Mouse (Mus musculus) WW6 (cell line): ENCODE results near the gene Ucp2.

Experiments used
- DNase-seq: peaks from one replicate; pipeline ENCODE4 v3.0.0-alpha.2; 2013; ENCODE audit warnings: low read depth, low spot score

Gene Ucp2

DNA sequence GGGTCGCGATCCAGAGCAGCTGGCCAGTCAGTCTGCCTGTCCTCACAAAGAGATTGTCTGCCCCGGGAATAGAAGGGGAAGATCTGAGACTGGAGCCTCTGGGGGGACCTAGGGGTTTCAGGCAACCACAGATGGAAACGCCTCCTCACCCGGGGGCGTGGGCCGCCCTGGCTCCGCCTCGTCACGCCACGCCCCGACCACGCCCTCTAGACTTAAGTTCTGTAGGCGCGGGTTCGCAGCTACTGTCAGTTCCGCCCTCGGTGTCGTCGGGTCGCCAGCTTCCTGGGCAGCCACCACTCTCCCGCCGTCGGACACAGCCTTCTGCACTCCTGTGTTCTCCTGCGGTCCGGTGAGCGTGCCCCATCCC is at the start of gene Ucp2:
Gene Ucp2, plus strand, starts transcription at position 221 of the 367 bp plus-strand sequence.
- DNase-seq: peak; percentile 63

DNA sequence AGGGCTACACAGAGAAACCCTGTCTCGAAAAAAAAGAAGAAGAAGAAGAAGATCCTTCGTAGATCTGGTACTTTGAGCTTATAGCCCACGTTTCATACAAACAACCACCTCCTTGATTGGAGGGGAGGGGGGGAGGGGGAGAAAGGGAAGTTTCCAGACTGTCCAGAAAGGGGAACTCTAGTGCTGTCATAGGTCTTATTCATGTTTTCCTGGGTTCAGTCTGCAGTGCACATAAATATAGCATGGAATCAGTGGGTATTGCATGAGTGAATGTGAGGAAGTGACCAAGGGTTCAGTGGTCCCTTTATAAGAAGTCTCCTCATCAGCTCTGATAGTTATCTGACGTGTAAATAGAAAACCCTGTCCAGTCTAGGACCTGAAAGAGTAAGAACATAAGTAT is 49.4 kb upstream of the Ucp2 start:
- DNase-seq: no peak

- no peak for DNase-seq
These were observed 46.9 kb upstream of the Ucp2 start for GRCm38 (mm10) chr7:100446271-100446670.

- no peak for DNase-seq
These were observed 44.6 kb upstream of the Ucp2 start for GRCm38 (mm10) chr7:100448530-100448929.

GRCm38 (mm10) chr7:100448985-100449384 is 44.2 kb upstream of the Ucp2 start:
- no peak for DNase-seq

DNA sequence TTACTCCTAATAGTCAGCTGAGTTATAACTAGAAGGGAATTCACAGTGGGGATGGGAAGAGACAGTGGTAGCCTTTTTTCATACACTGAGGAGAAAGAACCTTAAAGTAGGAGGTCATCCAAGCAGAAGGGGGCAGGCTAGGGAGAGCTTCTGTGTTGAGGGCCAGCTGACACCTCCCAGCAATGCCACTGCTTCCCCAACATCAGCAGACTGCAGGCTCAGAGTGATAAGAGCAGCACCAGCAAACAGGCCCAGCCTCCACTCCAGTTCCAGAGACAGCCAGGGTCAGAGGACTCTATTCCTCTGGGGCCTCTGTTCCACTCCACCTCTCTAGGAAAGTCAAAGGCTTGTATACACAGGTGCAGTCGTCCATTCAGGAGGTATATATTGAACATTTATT is 35.0 kb upstream of the Ucp2 start:
- DNase-seq: no peak

GRCm38 (mm10) chr7:100459862-100460261 is 33.3 kb upstream of the Ucp2 start:
- DNase-seq: no peak

DNA sequence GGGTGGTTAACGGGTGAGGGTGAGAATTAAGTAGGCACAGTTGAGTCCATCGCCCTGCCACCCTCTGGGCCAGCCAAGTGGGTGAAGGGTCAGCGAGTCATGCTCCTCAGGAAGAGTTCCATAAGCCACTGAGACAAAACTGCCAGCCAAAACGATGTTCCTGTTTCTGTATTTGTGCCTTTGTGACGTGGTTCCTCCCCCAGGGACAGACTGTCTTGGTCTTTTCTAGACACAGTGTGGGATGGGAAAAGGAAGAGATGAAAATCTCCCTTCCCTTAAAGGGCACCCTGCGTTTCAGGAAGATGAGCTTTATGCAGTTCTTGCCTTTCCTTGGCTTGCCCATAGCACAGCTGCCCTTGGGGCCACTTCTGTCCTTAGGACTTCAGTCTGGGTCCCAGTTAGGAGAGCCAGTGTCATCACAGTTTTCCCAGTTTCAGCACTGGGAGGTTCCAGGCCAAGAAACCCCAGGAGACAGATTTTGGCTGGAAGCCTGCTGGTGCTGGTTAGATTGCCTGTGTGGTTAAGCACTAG is 31.5 kb upstream of the Ucp2 start:
- no peak for DNase-seq

GRCm38 (mm10) chr7:100463194-100463593 is 29.9 kb upstream of the Ucp2 start:
- DNase-seq: no peak

- DNase-seq: no peak
These were observed 29.4 kb upstream of the Ucp2 start for GRCm38 (mm10) chr7:100463757-100464156.

DNA sequence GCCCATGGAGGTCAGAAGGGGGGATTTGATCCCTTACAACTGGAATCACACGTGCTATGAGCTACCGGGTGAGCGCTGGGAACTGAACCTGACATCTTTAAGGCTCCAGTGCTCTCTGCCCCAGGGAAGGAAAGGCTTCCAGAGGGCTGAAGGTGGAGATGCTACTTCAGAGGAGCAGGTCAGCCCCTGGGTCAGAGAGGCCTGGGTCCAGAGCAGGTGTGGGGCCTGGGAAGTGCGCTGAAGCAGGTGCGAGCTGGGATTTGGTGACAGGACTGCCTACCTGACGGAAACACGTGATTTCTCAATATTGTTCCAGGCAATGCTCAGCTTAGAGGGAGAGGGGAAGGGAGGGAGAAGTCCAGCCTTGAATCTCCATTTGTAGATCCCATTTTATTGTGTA is 28.9 kb upstream of the Ucp2 start:
- no peak for DNase-seq

- no peak for DNase-seq
These were observed 27.9 kb upstream of the Ucp2 start for GRCm38 (mm10) chr7:100465248-100465647.

GRCm38 (mm10) chr7:100465656-100466309 is 27.4 kb upstream of the Ucp2 start:
- no peak for DNase-seq

DNA sequence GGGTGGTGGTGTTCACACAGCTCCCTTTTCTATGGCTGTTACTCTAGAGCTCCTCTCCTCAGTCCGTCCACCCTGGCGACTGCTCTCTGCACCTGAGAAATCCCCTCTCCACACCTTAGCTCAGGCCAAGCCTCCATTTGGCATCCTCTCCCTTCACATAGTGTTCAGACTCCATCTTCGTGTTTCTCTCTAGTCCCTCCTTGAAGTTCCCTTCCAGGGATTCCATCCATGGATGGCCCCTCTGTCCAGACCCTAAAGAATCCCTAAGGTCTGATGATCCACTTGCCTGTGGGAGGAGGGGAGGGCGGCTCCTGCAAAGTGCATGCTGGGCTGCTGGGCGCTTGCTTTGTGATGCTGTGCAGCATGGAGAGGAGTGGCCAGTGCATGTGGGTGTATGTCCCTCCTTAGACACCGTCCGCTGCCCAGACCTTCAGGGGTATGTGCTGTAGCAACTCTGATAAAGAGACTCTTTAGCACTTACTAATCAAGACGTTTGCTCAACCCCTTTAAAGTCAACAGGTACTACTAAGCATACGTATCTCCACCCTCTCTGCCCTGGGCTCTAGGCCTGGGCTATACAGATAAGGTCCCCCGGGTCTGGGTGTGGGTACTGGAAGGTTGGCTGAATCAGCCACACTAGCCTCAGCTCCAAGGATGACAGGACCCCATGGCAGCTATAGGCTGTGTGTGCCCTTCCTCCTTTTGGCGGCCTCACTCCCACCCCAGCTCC is 26.2 kb upstream of the Ucp2 start:
- no peak for DNase-seq

DNA sequence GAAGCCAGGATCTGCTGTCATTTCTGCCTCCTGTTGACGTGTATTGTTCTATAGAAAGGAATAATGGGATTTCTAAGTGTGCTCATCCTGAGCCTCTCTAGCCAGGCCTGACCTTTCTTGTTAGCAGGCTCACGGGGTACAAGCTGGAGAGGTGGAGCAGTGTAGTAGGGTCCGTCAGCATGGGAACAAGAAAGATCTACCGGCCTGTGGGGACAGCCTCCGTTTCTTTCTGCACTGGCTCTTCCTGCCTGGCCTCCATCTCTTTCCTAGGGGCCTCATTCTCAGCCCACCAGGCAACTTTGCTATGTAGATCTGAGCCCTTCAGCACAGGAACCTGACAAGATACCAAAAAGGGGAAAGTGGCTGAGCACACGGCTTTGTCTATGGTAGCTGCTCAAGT is 24.4 kb upstream of the Ucp2 start:
- no peak for DNase-seq

DNA sequence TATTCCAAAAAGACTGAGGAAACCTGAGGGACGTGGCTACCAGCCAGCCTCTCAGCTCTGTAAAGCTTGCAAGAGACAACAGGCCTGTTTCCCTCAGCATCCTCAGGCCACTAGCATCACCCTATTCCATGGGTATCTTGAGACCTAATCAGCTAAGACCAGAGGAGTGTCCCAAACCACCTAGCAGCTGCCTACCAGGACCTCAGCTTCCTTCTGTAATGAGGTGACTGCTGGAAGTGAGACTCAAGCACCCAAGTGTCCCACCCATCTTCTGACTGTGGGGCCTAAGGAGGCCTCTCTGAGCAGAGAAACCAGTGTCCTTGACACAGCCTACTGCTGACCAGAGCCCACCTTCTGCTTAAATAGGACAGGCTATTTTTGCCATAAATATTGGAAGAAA is 23.6 kb upstream of the Ucp2 start:
- no peak for DNase-seq

- DNase-seq: no peak
These were observed 22.2 kb upstream of the Ucp2 start for GRCm38 (mm10) chr7:100470796-100471406.

- no peak for DNase-seq
These were observed 21.7 kb upstream of the Ucp2 start for GRCm38 (mm10) chr7:100471407-100471797.

- no peak for DNase-seq
These were observed 20.4 kb upstream of the Ucp2 start, which contains the start of gene Ucp3 for GRCm38 (mm10) chr7:100472777-100473176. Ucp3 (plus strand) TSS chr7:100472990.

- no peak for DNase-seq
These were observed 19.2 kb upstream of the Ucp2 start for GRCm38 (mm10) chr7:100473846-100474454.

- DNase-seq: no peak
These were observed 18.5 kb upstream of the Ucp2 start for GRCm38 (mm10) chr7:100474680-100475079.

GRCm38 (mm10) chr7:100479100-100479822 is 13.9 kb upstream of the Ucp2 start:
- DNase-seq: no peak
